Mouse (Mus musculus): ENCODE results near the gene Elf2.

DNA sequence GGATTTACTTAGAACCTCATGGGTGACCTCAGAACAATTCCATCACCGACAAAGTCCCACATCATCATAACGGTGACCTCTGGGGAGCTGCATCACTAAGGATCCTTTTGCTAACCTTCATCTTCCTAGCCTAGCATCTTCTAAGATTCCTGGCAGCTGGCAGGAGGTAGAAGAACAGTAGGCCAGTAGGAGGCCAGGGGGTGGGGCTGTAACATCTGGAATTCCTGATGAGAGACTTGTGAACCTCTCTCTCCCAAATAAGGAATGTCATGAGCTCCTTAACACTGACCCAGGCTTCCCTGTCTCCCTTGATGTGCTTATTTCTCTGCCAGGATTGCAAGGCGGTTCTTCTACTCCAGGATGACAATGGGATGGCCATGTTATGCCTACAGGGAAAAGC, 10.3 kb upstream of the Elf2 start:
- TF ChIP-seq POLR2A (IDR thresholded peaks at IDR 0.05; ENCODE audit: insufficient read length, low read depth) (no peak), MAX (IDR thresholded peaks at IDR 0.05; ENCODE audit: low read depth) (no peak), SRF (IDR thresholded peaks at IDR 0.05; ENCODE audit: control insufficient read depth, insufficient read length, low read depth) (no peak), REST (IDR thresholded peaks at IDR 0.05; ENCODE audit: insufficient read depth, insufficient read length) (no peak), TCF12 (IDR thresholded peaks at IDR 0.05; ENCODE audit: insufficient read depth, poor library complexity, severe bottlenecking) (no peak), E2F4 (IDR thresholded peaks at IDR 0.05; ENCODE audit: insufficient read depth) (no peak)
